Mouse (Mus musculus) liver, postnatal 0 days (tissue): ENCODE results near the gene Gm20604. TPM values are rescaled to one million over a fixed set of nuclear protein-coding genes. Genes with fewer than 3 reads are reported as not detected.
A peak's percentile ranks its signal among the peaks of the same experiment; 100 is the strongest.

ENCODE experiments used
- ATAC-seq: fragments of 200-750 bp; cut with Nextera tagmentation; 2 replicates; pipeline ENCODE4 v1.8.0; 2017; ENCODE audit warnings: mild to moderate bottlenecking, moderate library complexity
- DNase-seq: peaks from one replicate; pipeline ENCODE4 v3.0.0-alpha.2; 2016
- H3K27ac ChIP-seq: fragments of 300-500 bp; sonication (generic); 2 replicates; pipeline ENCODE4 v1.5.1; 2014; ENCODE audit warnings: antibody characterized with exemption, moderate library complexity, mild to moderate bottlenecking, low read depth
- H3K27me3 ChIP-seq: fragments of 300-500 bp; sonication (generic); 2 replicates; pipeline ENCODE4 v1.6.1; 2014; ENCODE audit warnings: low read length, control low read depth, mixed read lengths; ENCODE audit not compliant: insufficient read depth
- H3K36me3 ChIP-seq: fragments of 300-500 bp; sonication (generic); replicated peaks from 2 replicates; pipeline ENCODE4 v1.6.1; 2014; ENCODE audit warnings: mild to moderate bottlenecking, control low read depth, low read length, moderate library complexity, mixed read lengths; ENCODE audit not compliant: insufficient read depth
- H3K4me1 ChIP-seq: fragments of 300-500 bp; sonication (generic); 2 replicates; pipeline ENCODE4 v1.6.1; 2014; ENCODE audit warnings: antibody characterized with exemption, mild to moderate bottlenecking, control low read depth; ENCODE audit not compliant: insufficient read depth
- H3K4me2 ChIP-seq: fragments of 300-500 bp; sonication (generic); 2 replicates; pipeline ENCODE4 v1.6.1; 2014; ENCODE audit warnings: low read depth, mild to moderate bottlenecking, low read length, moderate library complexity, mixed read lengths
- H3K4me3 ChIP-seq: fragments of 300-500 bp; sonication (generic); 2 replicates; pipeline ENCODE4 v1.5.1; 2014; ENCODE audit warnings: low read depth, low read length
- H3K9ac ChIP-seq: fragments of 300-500 bp; sonication (generic); replicated peaks from 2 replicates; pipeline ENCODE4 v1.6.1; 2014; ENCODE audit warnings: mild to moderate bottlenecking, moderate library complexity
- H3K9me3 ChIP-seq: fragments of 300-500 bp; sonication (generic); 2 replicates; pipeline ENCODE4 v1.6.1; 2016; ENCODE audit warnings: mild to moderate bottlenecking, control low read depth, low read length, mixed read lengths
- CTCF ChIP-seq: sonication (generic); IDR thresholded peaks from 2 replicates; pipeline ENCODE4 v1.5.1; 2016; ENCODE audit warnings: antibody characterized with exemption, low read depth
- EP300 ChIP-seq: IDR thresholded peaks from 2 replicates; pipeline ENCODE4 v1.6.1; 2016; ENCODE audit warnings: antibody characterized with exemption, low read depth, mild to moderate bottlenecking
- WGBS: fragments of 180-500 bp; shearing (Covaris S2); extraction: QIAGEN DNeasy Blood & Tissue Kit; methylation state at CpG from one replicate; pipeline ENCODE4 v1.1.7; 2014; ENCODE audit not compliant: insufficient replicate concordance; 5-methylcytosine and 5-hydroxymethylcytosine counted together
- polyA plus RNA-seq: library from polyadenylated mRNA; unstranded; fragments of >200 nt; fragmentation: Nextera tagmentation; extraction: Ambion mirVana; gene quantifications from 2 replicates; pipeline ENCODE4 v1.2.1, GENCODE M21; 2015

Gm20604 gene
- polyA plus RNA-seq, 1 experiment from 2014 or later: 5.2 TPM

DNA sequence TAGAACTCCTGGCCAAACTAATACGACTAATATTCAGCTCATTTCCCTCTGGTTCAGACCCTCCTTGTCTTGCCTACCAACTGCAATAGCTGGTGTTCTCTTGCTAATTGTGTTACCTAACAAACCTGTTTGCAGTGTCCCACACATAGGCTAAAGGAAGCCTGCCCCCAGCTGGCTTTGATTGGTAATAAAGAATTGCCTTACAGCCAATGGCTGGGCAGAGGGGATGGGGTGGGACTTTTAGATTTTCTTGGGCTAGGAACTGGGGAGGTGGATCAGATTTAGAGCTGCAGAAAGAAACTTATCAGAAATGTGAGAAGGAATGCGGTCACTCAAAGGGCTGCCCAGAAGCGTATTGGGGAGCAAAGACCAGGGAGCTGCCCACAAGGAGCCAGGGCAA, 21.0 kb upstream of the Gm20604 start:
- TF ChIP-seq EP300: no peak
- peak; percentile 53 for TF ChIP-seq CTCF
- H3K4me3 ChIP-seq: no peak overlapping the region
- no peak overlapping the region for H3K9ac ChIP-seq
- no peaks in the 10 kb centered on the region for H3K9me3 ChIP-seq
- H3K36me3 ChIP-seq: peaks cover 19% of the 10 kb centered on the region
- H3K4me1 ChIP-seq: 0 out of 2 replicates have a peak, but pooled peaks cover 9% of the 10 kb centered on the region
- H3K27ac ChIP-seq: peak overlapping the region; percentile 34; the same call in 1 of the 2 replicates
- H3K27me3 ChIP-seq: no peaks in the 10 kb centered on the region
- DNase-seq (peak; percentile 51), ATAC-seq (peak; percentile 83)
- no peak overlapping the region for H3K4me2 ChIP-seq
- WGBS: 60% methylated on average over 3 of the region's 3 CpGs

DNA sequence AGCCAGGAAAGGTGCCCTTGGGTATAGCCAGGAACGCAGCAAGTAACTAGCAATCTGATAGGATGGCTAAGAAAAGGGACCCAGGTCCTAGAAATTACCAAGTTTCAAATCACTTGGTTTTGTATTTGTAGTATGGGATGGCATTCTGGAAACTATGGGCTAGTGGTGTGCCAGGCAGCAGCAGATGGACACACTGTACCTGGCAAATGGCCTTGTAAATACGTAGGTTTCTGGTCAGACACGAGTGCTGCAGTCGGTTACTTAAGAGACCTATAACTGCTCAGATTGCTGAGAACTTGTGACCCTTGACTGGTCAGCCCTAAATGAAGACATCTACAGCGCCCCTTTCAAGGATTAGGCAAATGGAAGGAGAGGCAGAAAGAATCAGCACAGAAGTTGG, 19.7 kb upstream of the Gm20604 start:
- Histone ChIP-seq H3K4me3 (no peak overlapping the region), H3K27ac (no peak overlapping the region), H3K9ac (no peak overlapping the region), H3K4me1 (0 out of 2 replicates have a peak, but pooled peaks cover 5% of the 10 kb centered on the region), H3K36me3 (peaks cover 23% of the 10 kb centered on the region), H3K9me3 (no peaks in the 10 kb centered on the region), H3K4me2 (no peak overlapping the region), H3K27me3 (no peaks in the 10 kb centered on the region)
- WGBS: 86% methylated on average over 5 of the region's 5 CpGs
- no peak for TF ChIP-seq CTCF
- TF ChIP-seq EP300: no peak
- no peak for ATAC-seq
- no peak for DNase-seq

DNA sequence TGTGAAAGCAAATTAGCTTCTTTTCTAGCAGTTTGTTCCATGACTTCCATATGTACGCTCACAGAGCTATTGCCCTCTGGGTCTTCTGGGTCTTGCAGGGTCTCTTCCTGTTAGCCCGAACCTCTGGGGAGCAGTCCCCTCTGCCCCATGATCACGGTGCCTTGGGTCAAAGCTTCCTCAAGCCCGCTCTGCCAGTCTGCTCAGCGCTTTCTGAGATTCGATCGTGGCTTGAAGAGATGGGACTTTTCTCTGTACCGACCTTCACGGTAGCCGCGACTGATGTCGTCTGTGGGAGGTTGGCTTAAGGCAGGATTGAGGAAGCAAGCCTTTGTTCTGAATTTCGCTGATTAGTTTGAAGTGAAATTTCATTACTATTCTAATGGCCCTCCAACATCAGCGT, 17.6 kb upstream of the Gm20604 start:
- no peaks in the 10 kb centered on the region for H3K27me3 ChIP-seq
- 0 out of 2 replicates have a peak, but pooled peaks cover 5% of the 10 kb centered on the region for H3K4me1 ChIP-seq
- H3K9me3 ChIP-seq: no peaks in the 10 kb centered on the region
- peaks cover 42% of the 10 kb centered on the region for H3K36me3 ChIP-seq
- no peak overlapping the region for H3K4me2 ChIP-seq
- WGBS: 89% methylated on average over 14 of the region's 14 CpGs
- TF ChIP-seq CTCF (no peak), EP300 (no peak)
- ATAC-seq (no peak), DNase-seq (no peak)
- no peak overlapping the region for H3K27ac ChIP-seq
- H3K9ac ChIP-seq: no peak overlapping the region
- no peak overlapping the region for H3K4me3 ChIP-seq

DNA sequence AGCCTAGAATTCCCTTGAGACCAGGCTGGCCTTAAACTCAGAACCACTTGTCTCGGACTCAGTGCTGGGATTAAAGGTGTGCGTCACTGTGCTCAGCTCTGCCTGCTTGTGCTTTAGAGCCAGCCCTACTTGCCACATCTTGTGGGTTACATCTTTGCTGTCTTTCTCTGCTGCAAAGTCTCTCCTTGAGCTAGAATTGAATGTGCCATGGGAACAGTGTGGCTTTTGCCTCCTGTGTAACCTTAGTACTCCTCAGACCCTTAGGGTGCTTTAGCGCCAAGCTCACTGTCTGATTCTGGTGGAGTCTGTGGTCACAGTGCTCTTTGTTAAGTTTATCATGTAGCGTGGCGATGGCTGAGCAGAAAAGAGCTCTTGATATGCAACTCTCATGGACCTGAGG, 14.2 kb upstream of the Gm20604 start:
- DNase-seq (no peak), ATAC-seq (no peak)
- Histone ChIP-seq H3K9ac (no peak overlapping the region), H3K36me3 (peaks cover 64% of the 10 kb centered on the region), H3K4me1 (no peaks in the 10 kb centered on the region), H3K9me3 (no peaks in the 10 kb centered on the region), H3K27me3 (no peaks in the 10 kb centered on the region), H3K4me3 (no peak overlapping the region), H3K27ac (no peak overlapping the region), H3K4me2 (no peak overlapping the region)
- TF ChIP-seq CTCF: no peak
- no peak for TF ChIP-seq EP300
- whole genome bisulfite sequencing: 91% methylated on average over 5 of the region's 5 CpGs

DNA sequence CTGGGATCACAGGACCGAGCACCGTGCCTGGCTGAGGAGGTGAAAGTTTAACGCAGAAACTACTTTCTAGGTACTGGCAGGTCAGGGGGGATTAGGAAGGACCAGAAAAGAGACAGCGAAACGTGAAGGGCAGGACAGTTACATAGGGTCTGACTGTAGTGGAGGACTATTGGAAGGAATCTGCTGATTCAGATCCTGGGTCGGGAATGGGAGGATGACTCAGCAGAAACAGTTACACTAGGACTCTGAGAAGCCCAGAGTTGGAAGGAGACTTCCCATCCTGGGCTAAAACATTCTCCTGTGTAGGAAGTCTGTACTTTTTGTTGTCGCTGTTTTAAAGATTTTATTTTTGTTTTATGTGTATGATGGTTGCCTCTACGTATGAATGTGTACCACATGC, 13.1 kb upstream of the Gm20604 start:
- WGBS: 88% methylated on average over 8 of the region's 8 CpGs
- no peak for TF ChIP-seq CTCF
- TF ChIP-seq EP300: no peak
- Histone ChIP-seq H3K36me3 (peaks cover 65% of the 10 kb centered on the region), H3K4me3 (no peak overlapping the region), H3K27ac (no peak overlapping the region), H3K9me3 (no peaks in the 10 kb centered on the region), H3K4me2 (no peak overlapping the region), H3K4me1 (no peaks in the 10 kb centered on the region), H3K27me3 (no peaks in the 10 kb centered on the region), H3K9ac (no peak overlapping the region)
- no peak for ATAC-seq
- DNase-seq: no peak

DNA sequence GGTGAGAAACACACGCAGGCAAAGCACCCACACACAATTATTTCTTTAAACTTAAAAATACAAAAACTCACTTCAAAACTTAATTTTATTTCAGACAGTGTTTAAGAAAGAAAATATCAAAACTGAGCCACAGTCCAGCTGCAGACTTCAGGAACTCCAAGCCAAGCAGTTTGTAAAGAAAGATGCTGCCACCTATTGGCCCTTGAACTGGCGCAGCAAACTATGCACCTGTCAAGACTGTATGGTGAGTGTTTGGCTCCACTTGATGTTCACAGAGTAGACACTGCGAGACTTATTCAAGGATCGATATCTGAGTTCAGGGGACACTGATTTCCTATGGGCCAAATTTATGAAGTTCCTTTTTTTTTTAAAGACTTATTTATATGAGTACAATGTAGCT, 10.5 kb upstream of the Gm20604 start:
- Histone ChIP-seq H3K27me3 (no peaks in the 10 kb centered on the region), H3K4me1 (no peaks in the 10 kb centered on the region), H3K27ac (no peak overlapping the region), H3K4me2 (no peak overlapping the region), H3K9ac (no peak overlapping the region), H3K9me3 (no peaks in the 10 kb centered on the region), H3K4me3 (no peak overlapping the region), H3K36me3 (peaks cover 74% of the 10 kb centered on the region)
- DNase-seq (no peak), ATAC-seq (no peak)
- WGBS: 88% methylated on average over 4 of the region's 4 CpGs
- TF ChIP-seq CTCF (peak; percentile 42), EP300 (no peak)

DNA sequence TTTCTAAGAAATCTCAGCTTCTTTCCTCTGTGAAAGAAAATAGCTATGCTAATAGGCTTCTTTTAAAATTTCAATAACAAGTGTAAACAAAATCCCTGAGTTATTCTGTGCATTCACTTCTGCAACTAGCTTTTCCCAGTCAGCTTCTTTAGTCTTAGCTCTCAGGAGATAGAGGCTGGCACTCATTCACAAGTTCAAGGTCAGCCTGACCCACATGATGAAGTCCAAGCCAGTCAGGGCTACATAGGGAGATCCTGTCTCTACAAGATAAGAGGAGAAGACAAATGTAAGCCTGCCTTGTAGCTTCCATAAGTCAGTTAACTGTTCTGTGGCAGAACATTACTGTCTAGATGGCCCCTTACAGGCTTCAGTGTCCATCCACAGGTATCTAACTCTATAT, 5.2 kb upstream of the Gm20604 start:
- Histone ChIP-seq H3K27ac (no peak overlapping the region), H3K4me2 (no peak overlapping the region), H3K27me3 (no peaks in the 10 kb centered on the region), H3K9me3 (no peaks in the 10 kb centered on the region), H3K9ac (no peak overlapping the region), H3K4me1 (peaks cover 6% of the 10 kb centered on the region), H3K4me3 (no peak overlapping the region), H3K36me3 (peaks cover 44% of the 10 kb centered on the region)
- TF ChIP-seq EP300 (no peak), CTCF (no peak)
- no peak for DNase-seq
- ATAC-seq: no peak
